Mouse (Mus musculus) intestine, postnatal 0 days (tissue): ENCODE results near the gene Olfr190. TPM values are rescaled to one million over a fixed set of nuclear protein-coding genes. Genes with fewer than 3 reads are reported as not detected.

ENCODE experiments used
- ATAC-seq: fragments of 200-750 bp; cut with Nextera tagmentation; 2 replicates; pipeline ENCODE4 v1.8.0; 2017; ENCODE audit warnings: mild to moderate bottlenecking, moderate TSS enrichment, moderate library complexity
- H3K27ac ChIP-seq: fragments of 300-500 bp; sonication (generic); 2 replicates; pipeline ENCODE4 v1.5.1; 2014; ENCODE audit warnings: mild to moderate bottlenecking, low read depth, low read length, moderate library complexity
- H3K27me3 ChIP-seq: fragments of 300-500 bp; sonication (generic); replicated peaks from 2 replicates; pipeline ENCODE4 v1.6.1; 2014; ENCODE audit warnings: low read length, mixed read lengths; ENCODE audit not compliant: control insufficient read depth, insufficient read depth
- H3K36me3 ChIP-seq: fragments of 300-500 bp; sonication (generic); 2 replicates; pipeline ENCODE4 v1.6.1; 2014; ENCODE audit warnings: mild to moderate bottlenecking, moderate library complexity; ENCODE audit not compliant: control insufficient read depth, insufficient read depth
- H3K4me1 ChIP-seq: fragments of 300-500 bp; sonication (generic); replicated peaks from 2 replicates; pipeline ENCODE4 v1.6.1; 2014; ENCODE audit warnings: antibody characterized with exemption, low read length, mixed read lengths; ENCODE audit not compliant: control insufficient read depth, insufficient read depth
- H3K4me2 ChIP-seq: fragments of 300-500 bp; sonication (generic); replicated peaks from 2 replicates; pipeline ENCODE4 v1.6.1; 2014; ENCODE audit warnings: low read depth, mild to moderate bottlenecking, moderate library complexity
- H3K4me3 ChIP-seq: fragments of 300-500 bp; sonication (generic); 2 replicates; pipeline ENCODE4 v1.5.1; 2014; ENCODE audit warnings: low read depth, low read length
- H3K9ac ChIP-seq: fragments of 300-500 bp; sonication (generic); 2 replicates; pipeline ENCODE4 v1.6.1; 2014; ENCODE audit warnings: mild to moderate bottlenecking, low read depth, low read length
- H3K9me3 ChIP-seq: fragments of 300-500 bp; sonication (generic); 2 replicates; pipeline ENCODE4 v1.6.1; 2016; ENCODE audit warnings: mixed run types; ENCODE audit not compliant: control insufficient read depth
- CTCF ChIP-seq: sonication (generic); IDR thresholded peaks from 2 replicates; pipeline ENCODE4 v1.5.1; 2016; ENCODE audit warnings: low read depth, mild to moderate bottlenecking, control low read depth, antibody characterized with exemption, moderate library complexity
- WGBS: fragments of 180-500 bp; shearing (Covaris S2); extraction: QIAGEN DNeasy Blood & Tissue Kit; methylation state at CpG from one replicate; pipeline ENCODE4 v1.1.7; 2014; 5-methylcytosine and 5-hydroxymethylcytosine counted together
- polyA plus RNA-seq: library from polyadenylated mRNA; unstranded; fragments of >200 nt; fragmentation: Nextera tagmentation; extraction: Ambion mirVana; gene quantifications from 2 replicates; pipeline ENCODE4 v1.2.1, GENCODE M21; 2015

Olfr190 gene
- polyA plus RNA-seq, 1 experiment from 2014 or later, result 0.03 TPM

DNA sequence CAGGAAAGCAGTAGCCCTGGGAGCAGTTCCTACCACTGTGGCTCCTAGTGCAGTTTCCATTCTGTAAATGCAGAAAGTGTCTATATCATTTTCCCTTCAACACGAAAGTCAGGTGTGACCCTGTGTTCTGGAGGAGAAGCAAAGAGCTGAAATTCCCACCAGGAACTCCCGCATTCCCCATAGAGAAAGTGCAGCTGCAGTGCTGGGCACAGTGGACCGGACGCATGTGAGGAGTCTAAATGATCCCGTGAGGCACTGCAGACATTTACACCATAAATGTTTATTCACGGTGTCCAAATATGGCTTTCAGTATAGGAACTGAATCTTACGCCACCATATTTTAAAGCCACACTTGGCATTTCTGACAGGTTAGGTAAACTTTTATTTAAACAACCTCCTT, 38.1 kb downstream of the Olfr190 start, which contains the start of gene Olfr187:
TSS of gene Olfr187 (minus strand) at position 58 of the 400 bp plus-strand sequence.
- Histone ChIP-seq H3K27me3 (no peaks in the 10 kb centered on the region), H3K9me3 (no peaks in the 10 kb centered on the region), H3K36me3 (no peaks in the 10 kb centered on the region), H3K4me2 (no peak within 1 kb of the TSS), H3K4me3 (no peak within 1 kb of the TSS), H3K27ac (no peak within 1 kb of the TSS), H3K4me1 (no peaks in the 10 kb centered on the region), H3K9ac (no peak within 1 kb of the TSS)
- ATAC-seq, result no peak
- WGBS, result 61% methylated on average over 7 of the region's 7 CpGs
- TF ChIP-seq CTCF, result no peak

DNA sequence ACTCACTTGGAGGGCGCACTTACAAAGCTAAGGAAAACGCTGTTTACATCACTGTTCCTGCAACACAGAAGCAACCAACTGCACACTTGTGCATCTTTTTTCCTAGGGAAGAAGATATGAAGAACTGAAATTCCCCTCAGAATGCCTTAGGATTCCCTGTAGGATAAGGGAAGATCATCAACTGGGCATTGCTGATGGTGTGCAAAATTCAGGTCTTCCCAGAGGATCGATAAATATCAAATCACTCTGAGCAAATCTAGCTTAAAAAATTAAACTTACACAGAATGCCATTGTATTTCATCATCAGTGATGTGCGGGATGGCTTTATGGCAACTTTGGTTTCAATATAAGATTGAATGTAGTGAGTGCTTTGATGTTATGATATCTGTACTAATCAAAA, 47.6 kb downstream of the Olfr190 start, which contains the start of gene Olfr186:
TSS of gene Olfr186 (minus strand) at position 101 of the 400 bp plus-strand sequence.
- H3K9ac ChIP-seq, result no peak within 1 kb of the TSS
- no peaks in the 10 kb centered on the region for H3K27me3 ChIP-seq
- TF ChIP-seq CTCF, result no peak
- no peaks in the 10 kb centered on the region for H3K4me1 ChIP-seq
- H3K27ac ChIP-seq, result no peak within 1 kb of the TSS
- WGBS, result 92% methylated on average over 4 of the region's 4 CpGs
- no peak within 1 kb of the TSS for H3K4me3 ChIP-seq
- H3K4me2 ChIP-seq, result no peak within 1 kb of the TSS
- H3K36me3 ChIP-seq, result no peaks in the 10 kb centered on the region
- no peak for ATAC-seq
- no peaks in the 10 kb centered on the region for H3K9me3 ChIP-seq

Other genes starting within 250 kb of the Olfr190 start
- gene Olfr177, start 203.2 kb downstream of the Olfr190 start, polyA plus RNA-seq, result not detected in 2 replicates
- gene Olfr178, start 185.9 kb downstream of the Olfr190 start, polyA plus RNA-seq, result not detected in 2 replicates
- gene Olfr181, start 149.2 kb downstream of the Olfr190 start, polyA plus RNA-seq, result not detected in 2 replicates
- not detected in 2 replicates for gene Olfr180, start 148.6 kb downstream of the Olfr190 start, polyA plus RNA-seq
- not detected in 2 replicates for gene Olfr183, start 82.6 kb downstream of the Olfr190 start, polyA plus RNA-seq
- gene Olfr186, start 47.7 kb downstream of the Olfr190 start, polyA plus RNA-seq, result not detected in 2 replicates
- gene Olfr187, start 38.2 kb downstream of the Olfr190 start, polyA plus RNA-seq, result not detected in 2 replicates
- not detected in 2 replicates for gene Olfr191, start 11.8 kb upstream of the Olfr190 start, polyA plus RNA-seq
- not detected in 2 replicates for gene Olfr193, start 33.9 kb upstream of the Olfr190 start, polyA plus RNA-seq
- gene Olfr194, start 43.1 kb upstream of the Olfr190 start, polyA plus RNA-seq, result not detected in 2 replicates
- gene Olfr195, start 69.0 kb upstream of the Olfr190 start, polyA plus RNA-seq, result not detected in 2 replicates
- gene Olfr196, start 92.4 kb upstream of the Olfr190 start, polyA plus RNA-seq, result not detected in 2 replicates
- not detected in 2 replicates for gene Olfr198, start 125.5 kb upstream of the Olfr190 start, polyA plus RNA-seq
- not detected in 2 replicates for gene Olfr199, start 141.8 kb upstream of the Olfr190 start, polyA plus RNA-seq
- 0.05 and 0.09 TPM in 2 replicates for gene Olfr201, start 194.6 kb upstream of the Olfr190 start, polyA plus RNA-seq
- not detected in 2 replicates for gene Olfr202, start 208.8 kb upstream of the Olfr190 start, polyA plus RNA-seq
- gene Olfr203, start 220.9 kb upstream of the Olfr190 start, polyA plus RNA-seq, result 0.10 TPM in 1 of 2 replicates, not detected in the other
- gene Olfr204, start 240.2 kb upstream of the Olfr190 start, polyA plus RNA-seq, result not detected in 2 replicates